Mouse (Mus musculus) intestine, embryonic 15.5 days (tissue): ENCODE data around the gene Stat1. TPM values are rescaled to one million over a fixed set of nuclear protein-coding genes. Genes with fewer than 3 reads are reported as not detected.
A peak's percentile ranks its signal among the peaks of the same experiment; 100 is the strongest.

Experiments used
- ATAC-seq: fragments of 200-750 bp; cut with Nextera tagmentation; 2 replicates; pipeline ENCODE4 v1.8.0; 2017; ENCODE audit warnings: moderate TSS enrichment, moderate library complexity
- H3K27ac ChIP-seq: fragments of 300-500 bp; sonication (generic); 2 replicates; pipeline ENCODE4 v1.5.1; 2015; ENCODE audit warnings: mild to moderate bottlenecking, inconsistent platforms
- H3K27me3 ChIP-seq: fragments of 300-500 bp; sonication (generic); replicated peaks from 2 replicates; pipeline ENCODE4 v1.6.1; 2015; ENCODE audit warnings: inconsistent platforms
- H3K36me3 ChIP-seq: fragments of 300-500 bp; sonication (generic); 2 replicates; pipeline ENCODE4 v1.6.1; 2015; ENCODE audit warnings: inconsistent platforms
- H3K4me1 ChIP-seq: fragments of 300-500 bp; sonication (generic); replicated peaks from 2 replicates; pipeline ENCODE4 v1.6.1; 2015; ENCODE audit warnings: inconsistent platforms
- H3K4me2 ChIP-seq: fragments of 300-500 bp; sonication (generic); replicated peaks from 2 replicates; pipeline ENCODE4 v1.6.1; 2015; ENCODE audit warnings: mild to moderate bottlenecking, inconsistent platforms
- H3K4me3 ChIP-seq: fragments of 300-500 bp; sonication (generic); replicated peaks from 2 replicates; pipeline ENCODE4 v1.5.1; 2015; ENCODE audit warnings: inconsistent platforms
- H3K9ac ChIP-seq: fragments of 300-500 bp; sonication (generic); 2 replicates; pipeline ENCODE4 v1.6.1; 2015; ENCODE audit warnings: inconsistent platforms
- H3K9me3 ChIP-seq: fragments of 300-500 bp; sonication (generic); 2 replicates; pipeline ENCODE4 v1.6.1; 2016; ENCODE audit warnings: inconsistent platforms
- WGBS: fragments of 180-500 bp; shearing (Covaris S2); methylation state at CpG from one replicate; pipeline ENCODE4 v1.1.7; 2015; 5-methylcytosine and 5-hydroxymethylcytosine counted together
- polyA plus RNA-seq: library from polyadenylated mRNA; unstranded; fragments of >200 nt; fragmentation: Nextera tagmentation; extraction: Ambion mirVana; gene quantifications from 2 replicates; pipeline ENCODE4 v1.2.1, GENCODE M21; 2015

Gene Stat1
- polyA plus RNA-seq, 1 experiment from 2014 or later = 28.3 TPM

- WGBS = 49% methylated on average over 8 of the region's 8 CpGs
- no peak overlapping the region for H3K9ac ChIP-seq
- H3K4me3 ChIP-seq = no peak overlapping the region
- H3K27ac ChIP-seq = no peak overlapping the region
- no peaks in the 10 kb centered on the region for H3K27me3 ChIP-seq
- no peak overlapping the region for H3K4me2 ChIP-seq
- H3K36me3 ChIP-seq = no peaks in the 10 kb centered on the region
- no peaks in the 10 kb centered on the region for H3K9me3 ChIP-seq
- ATAC-seq = peak; percentile 54
- H3K4me1 ChIP-seq = peaks cover 2% of the 10 kb centered on the region; the same call in 1 of the 2 replicates
Measured at GRCm38 (mm10) chr1:52171271-52171670, 52.0 kb downstream of the Stat1 start.

GRCm38 (mm10) chr1:52175321-52175720, 56.1 kb downstream of the Stat1 start:
- Histone ChIP-seq H3K9me3 (no peaks in the 10 kb centered on the region), H3K4me1 (peaks cover 5% of the 10 kb centered on the region; the same call in 1 of the 2 replicates), H3K4me2 (no peak overlapping the region), H3K27me3 (no peaks in the 10 kb centered on the region), H3K4me3 (no peak overlapping the region), H3K36me3 (no peaks in the 10 kb centered on the region), H3K27ac (no peak overlapping the region), H3K9ac (no peak overlapping the region)
- ATAC-seq = no peak
- WGBS = 69% methylated on average over 5 of the region's 5 CpGs

GRCm38 (mm10) chr1:52175983-52176382, 56.7 kb downstream of the Stat1 start:
- peak; percentile 62 for ATAC-seq
- Histone ChIP-seq H3K27ac (no peak overlapping the region), H3K4me2 (no peak overlapping the region), H3K36me3 (no peaks in the 10 kb centered on the region), H3K9ac (no peak overlapping the region), H3K4me1 (0 out of 2 replicates have a peak, but pooled peaks cover 5% of the 10 kb centered on the region), H3K27me3 (no peaks in the 10 kb centered on the region), H3K4me3 (no peak overlapping the region), H3K9me3 (no peaks in the 10 kb centered on the region)
- WGBS = 56% methylated on average over 3 of the region's 3 CpGs

- H3K9me3 ChIP-seq = no peaks in the 10 kb centered on the region
- H3K4me3 ChIP-seq = no peak overlapping the region
- 0 out of 2 replicates have a peak, but pooled peaks have one; percentile 34 for ATAC-seq
- H3K4me1 ChIP-seq = 0 out of 2 replicates have a peak, but pooled peaks cover 5% of the 10 kb centered on the region
- no peak overlapping the region for H3K4me2 ChIP-seq
- 0 out of 2 replicates have a peak overlapping the region, but pooled peaks have one; percentile 32 for H3K27ac ChIP-seq
- no peaks in the 10 kb centered on the region for H3K36me3 ChIP-seq
- WGBS = 64% methylated on average over 2 of the region's 2 CpGs
- no peak overlapping the region for H3K9ac ChIP-seq
- no peaks in the 10 kb centered on the region for H3K27me3 ChIP-seq
Measured at GRCm38 (mm10) chr1:52176999-52177398, 57.8 kb downstream of the Stat1 start.

- ATAC-seq = no peak
- Histone ChIP-seq H3K9ac (no peak overlapping the region), H3K27me3 (no peaks in the 10 kb centered on the region), H3K4me3 (no peak overlapping the region), H3K4me1 (0 out of 2 replicates have a peak, but pooled peaks cover 5% of the 10 kb centered on the region), H3K4me2 (no peak overlapping the region), H3K36me3 (no peaks in the 10 kb centered on the region), H3K9me3 (no peaks in the 10 kb centered on the region), H3K27ac (no peak overlapping the region)
- WGBS = 92% methylated on average over 9 of the region's 9 CpGs
Measured at GRCm38 (mm10) chr1:52179939-52180568, 60.8 kb downstream of the Stat1 start.

GRCm38 (mm10) chr1:52181994-52182393, 62.8 kb downstream of the Stat1 start:
- Histone ChIP-seq H3K27me3 (no peaks in the 10 kb centered on the region), H3K27ac (no peak overlapping the region), H3K36me3 (no peaks in the 10 kb centered on the region), H3K4me1 (0 out of 2 replicates have a peak, but pooled peaks cover under 1% of the 10 kb centered on the region), H3K9me3 (no peaks in the 10 kb centered on the region), H3K9ac (no peak overlapping the region), H3K4me2 (no peak overlapping the region), H3K4me3 (no peak overlapping the region)
- no peak for ATAC-seq

- Histone ChIP-seq H3K27me3 (no peaks in the 10 kb centered on the region), H3K36me3 (peaks cover 4% of the 10 kb centered on the region; the same call in 1 of the 2 replicates), H3K9ac (no peak overlapping the region), H3K27ac (no peak overlapping the region), H3K4me1 (no peaks in the 10 kb centered on the region), H3K4me3 (no peak overlapping the region), H3K4me2 (no peak overlapping the region), H3K9me3 (no peaks in the 10 kb centered on the region)
- ATAC-seq = no peak
- WGBS = 87% methylated on average over 2 of the region's 2 CpGs
Measured at GRCm38 (mm10) chr1:52182992-52183391, 63.8 kb downstream of the Stat1 start.

Other genes starting within 250 kb of the Stat1 start
- 45.8 and 54.0 TPM in 2 replicates for gene Myo1b, start 203.4 kb upstream of the Stat1 start, polyA plus RNA-seq
- gene Stat4, start 132.3 kb upstream of the Stat1 start, polyA plus RNA-seq = 1.2 and 1.7 TPM in 2 replicates
- 34.8 and 39.5 TPM in 2 replicates for gene Gls, start 113.8 kb downstream of the Stat1 start, polyA plus RNA-seq